Mouse (Mus musculus): Measurements from ENCODE around the gene Trpm4. TPM values are rescaled to one million over a fixed set of nuclear protein-coding genes. Genes with fewer than 3 reads are reported as not detected.
A peak's percentile ranks its signal among the peaks of the same experiment; 100 is the strongest.

The Trpm4 gene
- polyA plus RNA-seq, 1 experiment from 2014 or later = 9.3 TPM

DNA sequence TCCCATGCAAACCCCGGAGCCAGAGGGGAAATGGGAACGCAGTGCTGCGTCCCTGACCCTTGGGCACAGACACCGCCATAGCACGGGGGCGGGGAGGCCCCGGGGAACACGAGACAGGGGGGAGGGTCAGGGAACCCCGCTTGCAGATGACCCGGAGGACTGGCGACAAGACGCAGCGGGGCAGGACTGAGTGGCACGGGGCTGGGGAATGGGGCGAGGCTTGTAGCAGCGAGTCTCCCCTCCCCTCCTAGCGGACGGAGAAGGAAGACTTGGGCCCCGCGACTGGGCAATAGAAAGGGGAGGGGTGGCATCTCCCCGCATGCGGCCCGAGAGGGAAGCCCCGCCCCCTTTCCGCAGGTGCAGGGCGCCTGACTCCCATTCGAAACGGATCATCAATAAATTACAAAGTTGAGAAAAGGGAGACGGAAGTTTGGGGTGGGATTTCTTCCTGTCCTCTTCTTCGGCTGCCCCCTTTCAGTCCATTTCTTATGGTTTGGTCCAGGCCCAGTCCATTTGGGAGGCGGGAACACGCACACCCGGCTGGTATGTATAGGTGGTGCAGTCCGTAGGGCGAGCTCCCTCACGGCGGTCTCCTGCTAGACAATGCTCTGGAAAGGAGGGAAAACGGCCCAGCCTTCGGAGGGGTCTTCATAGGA, 6.0 kb upstream of the Trpm4 start:
- ATAC-seq (ENCODE audit: low FRiP score) = peak; percentile 78
- Histone ChIP-seq H3K4me2 (replicated peaks) (peak overlapping the region; percentile 78), H3K27ac (no peak overlapping the region), H3K36me3 (replicated peaks; ENCODE audit: control insufficient read depth, insufficient read depth) (peaks cover 21% of the 10 kb centered on the region), H3K27me3 (ENCODE audit: control insufficient read depth, insufficient read depth, low read length) (peaks cover 5% of the 10 kb centered on the region), H3K9ac (peak overlapping the region; percentile 69), H3K9me3 (ENCODE audit: control insufficient read depth, low read length) (no peaks in the 10 kb centered on the region), H3K4me1 (replicated peaks; ENCODE audit: control insufficient read depth, insufficient read depth, low read length) (peaks cover 19% of the 10 kb centered on the region; the same call in 1 of the 2 replicates), H3K4me3 (replicated peaks; ENCODE audit: low read length) (peak overlapping the region; percentile 38)
- peak; percentile 69 for DNase-seq (ENCODE audit: low spot score)
- 1% methylated on average over 37 of the region's 39 CpGs for WGBS

DNA sequence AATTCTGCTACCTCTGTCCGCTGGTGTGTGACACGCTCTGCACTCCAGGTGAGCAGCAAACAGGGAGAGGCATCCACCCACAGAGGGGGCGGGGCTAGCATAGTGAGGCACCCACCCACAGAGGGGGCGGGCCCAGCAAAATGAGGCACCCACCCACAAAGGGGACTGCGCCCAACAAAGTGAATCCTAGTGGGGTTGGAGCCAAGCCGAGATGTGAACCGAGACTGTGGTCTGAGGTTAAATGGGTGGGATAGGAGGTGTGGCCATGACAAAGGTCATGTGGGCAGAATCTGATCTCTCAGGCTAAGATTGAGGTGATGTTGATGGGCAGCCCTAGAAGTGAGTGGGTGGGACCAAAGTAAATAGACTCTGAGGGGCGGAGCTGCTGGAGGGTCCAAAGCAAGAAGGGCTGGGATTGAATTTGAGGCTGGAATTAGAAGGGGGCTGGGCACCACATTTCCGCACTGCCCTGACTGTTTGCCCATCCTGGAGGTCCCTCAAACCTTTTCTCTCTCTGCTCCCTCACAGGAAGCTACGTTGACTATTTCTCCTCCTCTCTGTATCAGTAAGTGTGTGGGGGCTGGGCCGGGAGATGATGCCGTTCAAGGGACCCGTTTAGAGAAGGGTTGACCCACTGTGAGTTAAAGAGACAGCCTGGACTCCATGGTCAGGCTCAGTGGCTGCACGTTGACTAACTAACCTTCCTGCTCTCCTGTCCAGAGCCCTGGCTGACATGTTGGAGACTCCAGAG, 4.8 kb upstream of the Trpm4 start:
- H3K36me3 ChIP-seq (replicated peaks; ENCODE audit: control insufficient read depth, insufficient read depth) = peaks cover 16% of the 10 kb centered on the region
- H3K9me3 ChIP-seq (ENCODE audit: control insufficient read depth, low read length) = no peaks in the 10 kb centered on the region
- ATAC-seq (ENCODE audit: low FRiP score) (no peak), DNase-seq (ENCODE audit: low spot score) (no peak)
- H3K27me3 ChIP-seq (ENCODE audit: control insufficient read depth, insufficient read depth, low read length) = peaks cover 5% of the 10 kb centered on the region
- WGBS = 6% methylated on average over 14 of the region's 14 CpGs
- H3K4me1 ChIP-seq (replicated peaks; ENCODE audit: control insufficient read depth, insufficient read depth, low read length) = peaks cover 19% of the 10 kb centered on the region; the same call in 1 of the 2 replicates
- H3K4me2 ChIP-seq (replicated peaks) = peak overlapping the region; percentile 78
- H3K4me3 ChIP-seq (replicated peaks; ENCODE audit: low read length) = no peak overlapping the region
- no peak overlapping the region for H3K27ac ChIP-seq
- H3K9ac ChIP-seq = no peak overlapping the region

DNA sequence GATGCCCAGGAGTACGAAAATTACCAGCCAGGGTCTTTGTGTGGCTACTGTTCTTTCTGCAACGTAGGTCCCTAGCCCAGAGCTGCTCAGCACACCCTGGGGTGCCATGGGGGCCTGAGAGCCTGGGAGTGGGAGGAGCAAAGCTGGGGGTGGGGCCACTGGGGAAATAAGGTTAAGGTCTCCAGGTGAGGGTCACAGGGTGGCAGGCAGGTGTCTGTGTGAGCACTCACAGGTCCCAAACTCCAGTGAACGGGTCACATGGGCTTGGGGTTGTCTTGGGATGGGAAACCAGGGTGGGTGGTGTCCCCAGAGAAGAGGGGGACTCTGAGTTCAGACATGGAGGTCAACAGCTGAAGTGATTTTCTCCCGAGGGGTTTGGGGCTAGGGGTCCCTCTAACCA, 3.9 kb upstream of the Trpm4 start:
- DNase-seq (ENCODE audit: low spot score) (no peak), ATAC-seq (ENCODE audit: low FRiP score) (no peak)
- H3K9ac ChIP-seq = no peak overlapping the region
- H3K27me3 ChIP-seq (ENCODE audit: control insufficient read depth, insufficient read depth, low read length) = peaks cover 5% of the 10 kb centered on the region
- no peaks in the 10 kb centered on the region for H3K9me3 ChIP-seq (ENCODE audit: control insufficient read depth, low read length)
- WGBS = 20% methylated on average over 4 of the region's 4 CpGs
- peaks cover 15% of the 10 kb centered on the region for H3K36me3 ChIP-seq (replicated peaks; ENCODE audit: control insufficient read depth, insufficient read depth)
- H3K4me2 ChIP-seq (replicated peaks) = no peak overlapping the region
- peaks cover 23% of the 10 kb centered on the region; the same call in 1 of the 2 replicates for H3K4me1 ChIP-seq (replicated peaks; ENCODE audit: control insufficient read depth, insufficient read depth, low read length)
- no peak overlapping the region for H3K4me3 ChIP-seq (replicated peaks; ENCODE audit: low read length)
- H3K27ac ChIP-seq = no peak overlapping the region

DNA sequence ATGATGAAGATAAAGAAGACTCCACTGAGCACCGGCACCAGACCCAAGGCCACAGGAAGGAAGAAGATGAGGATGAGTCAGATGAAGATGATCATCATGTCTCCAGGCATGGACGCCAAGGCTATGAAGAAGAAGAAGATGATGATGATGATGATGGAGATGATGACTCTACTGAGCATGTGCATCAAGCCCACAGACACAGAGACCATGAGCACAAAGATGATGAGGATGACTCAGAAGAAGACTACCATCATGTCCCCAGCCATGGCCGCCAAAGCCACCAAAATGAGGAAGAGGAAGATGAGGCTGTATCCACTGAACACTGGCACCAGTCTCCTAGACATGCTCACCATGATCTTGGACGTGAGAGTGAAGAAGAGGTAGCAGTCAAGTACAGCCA, 2.7 kb upstream of the Trpm4 start:
- H3K9me3 ChIP-seq (ENCODE audit: control insufficient read depth, low read length) = no peaks in the 10 kb centered on the region
- ATAC-seq (ENCODE audit: low FRiP score) = no peak
- no peak overlapping the region for H3K4me2 ChIP-seq (replicated peaks)
- no peak overlapping the region for H3K4me3 ChIP-seq (replicated peaks; ENCODE audit: low read length)
- no peak overlapping the region for H3K9ac ChIP-seq
- 99% methylated on average over 4 of the region's 4 CpGs for WGBS
- H3K4me1 ChIP-seq (replicated peaks; ENCODE audit: control insufficient read depth, insufficient read depth, low read length) = peaks cover 23% of the 10 kb centered on the region; the same call in 1 of the 2 replicates
- peaks cover 10% of the 10 kb centered on the region for H3K36me3 ChIP-seq (replicated peaks; ENCODE audit: control insufficient read depth, insufficient read depth)
- peaks cover 5% of the 10 kb centered on the region for H3K27me3 ChIP-seq (ENCODE audit: control insufficient read depth, insufficient read depth, low read length)
- DNase-seq (ENCODE audit: low spot score) = no peak
- no peak overlapping the region for H3K27ac ChIP-seq

DNA sequence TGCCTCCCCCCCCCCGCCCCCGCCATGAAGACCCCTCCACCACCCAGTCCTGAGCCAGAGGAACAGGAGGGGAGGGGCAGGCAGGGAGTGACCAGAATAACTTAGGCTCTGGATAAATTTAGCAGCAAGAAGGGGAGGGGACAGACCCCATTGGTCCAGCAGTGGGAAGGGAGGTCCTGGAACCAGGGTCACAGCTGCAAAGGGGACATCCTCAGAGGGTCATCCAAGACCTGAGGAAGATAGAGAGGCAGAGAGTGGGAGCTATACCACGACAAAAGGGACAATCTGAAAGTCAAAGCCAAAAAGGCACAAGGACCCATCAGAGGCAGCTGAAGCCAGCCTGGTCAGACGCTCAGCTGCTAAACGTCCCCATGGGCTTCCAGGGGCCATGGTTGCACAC, 1.5 kb upstream of the Trpm4 start, which contains the start of gene Hrc:
Gene Hrc (plus strand): TSS at position 235 of the 400 bp plus-strand sequence.
- Histone ChIP-seq H3K9me3 (ENCODE audit: control insufficient read depth, low read length) (no peaks in the 10 kb centered on the region), H3K4me2 (replicated peaks) (peak within 1 kb of the TSS; percentile 71; the same call in 1 of the 2 replicates), H3K27ac (no peak within 1 kb of the TSS), H3K27me3 (ENCODE audit: control insufficient read depth, insufficient read depth, low read length) (peaks cover 5% of the 10 kb centered on the region), H3K9ac (peak within 1 kb of the TSS; percentile 61; the same call in 1 of the 2 replicates), H3K4me1 (replicated peaks; ENCODE audit: control insufficient read depth, insufficient read depth, low read length) (peaks cover 20% of the 10 kb centered on the region; the same call in 1 of the 2 replicates), H3K36me3 (replicated peaks; ENCODE audit: control insufficient read depth, insufficient read depth) (0 out of 2 replicates have a peak, but pooled peaks cover 4% of the 10 kb centered on the region), H3K4me3 (replicated peaks; ENCODE audit: low read length) (no peak within 1 kb of the TSS)
- WGBS = 40% methylated on average over 5 of the region's 5 CpGs
- ATAC-seq (ENCODE audit: low FRiP score) = no peak
- DNase-seq (ENCODE audit: low spot score) = no peak

DNA sequence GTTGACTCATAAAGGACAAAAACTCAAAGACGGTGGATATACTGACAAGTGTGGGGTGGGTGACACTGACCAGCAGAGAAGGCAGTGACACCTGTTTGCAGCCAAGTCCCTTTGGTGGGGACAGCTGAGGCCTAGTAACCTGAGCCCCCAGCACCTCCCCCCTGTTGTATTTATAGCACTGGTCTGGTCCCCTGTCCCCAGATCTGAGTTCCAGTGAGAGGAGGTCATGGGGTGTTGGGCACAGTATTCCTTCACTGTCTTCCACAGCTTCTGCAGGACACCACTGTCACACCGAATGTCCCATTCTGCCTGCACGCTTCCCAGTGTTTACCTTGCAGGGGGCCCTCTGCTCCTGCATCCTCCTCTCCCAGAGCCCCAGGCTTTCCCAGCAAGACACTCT, 1.0 kb upstream of the Trpm4 start:
- ATAC-seq (ENCODE audit: low FRiP score) (no peak), DNase-seq (ENCODE audit: low spot score) (no peak)
- Histone ChIP-seq H3K36me3 (replicated peaks; ENCODE audit: control insufficient read depth, insufficient read depth) (no peaks in the 10 kb centered on the region), H3K4me2 (replicated peaks) (no peak overlapping the region), H3K27ac (no peak overlapping the region), H3K27me3 (ENCODE audit: control insufficient read depth, insufficient read depth, low read length) (peaks cover 5% of the 10 kb centered on the region), H3K4me3 (replicated peaks; ENCODE audit: low read length) (no peak overlapping the region), H3K9ac (no peak overlapping the region), H3K9me3 (ENCODE audit: control insufficient read depth, low read length) (no peaks in the 10 kb centered on the region), H3K4me1 (replicated peaks; ENCODE audit: control insufficient read depth, insufficient read depth, low read length) (peaks cover 15% of the 10 kb centered on the region; the same call in 1 of the 2 replicates)
- 38% methylated on average over 3 of the region's 3 CpGs for WGBS

DNA sequence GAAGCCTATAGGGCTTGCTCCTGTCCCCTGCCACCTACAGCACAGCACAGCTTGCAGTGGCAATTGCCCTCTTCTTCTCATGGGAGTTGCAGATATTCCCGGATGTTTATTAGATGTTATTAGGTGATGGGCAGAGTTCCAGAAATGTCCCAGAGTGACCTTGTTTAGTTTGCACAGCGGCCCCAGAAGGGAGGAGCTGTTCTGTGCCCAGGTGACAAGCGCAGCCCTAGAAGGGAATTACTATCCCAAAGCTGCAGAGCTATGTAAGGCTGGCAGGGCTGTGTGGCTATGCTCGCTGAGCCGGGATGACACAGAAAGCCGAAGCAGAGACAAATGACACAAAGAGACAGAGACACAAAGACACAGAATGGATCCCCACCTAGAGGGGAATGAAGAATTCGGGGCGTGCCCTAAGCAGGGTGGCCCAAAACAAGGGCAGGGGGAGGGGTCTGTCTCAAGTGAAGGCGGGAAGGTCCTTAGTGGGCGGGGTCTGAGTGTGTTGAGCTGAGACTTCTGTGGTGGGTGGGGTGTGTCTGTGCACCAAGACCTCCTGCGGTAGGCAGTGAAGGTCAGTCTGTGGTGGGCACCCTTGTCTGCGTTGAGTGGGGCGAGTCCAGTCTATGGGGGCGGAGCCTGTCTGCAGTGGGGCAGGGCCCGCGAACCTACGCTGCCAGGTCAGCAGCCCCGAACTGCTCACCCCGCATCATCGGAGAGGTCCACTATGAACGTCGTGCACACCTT, 725 bp downstream of the Trpm4 start:
- Histone ChIP-seq H3K36me3 (replicated peaks; ENCODE audit: control insufficient read depth, insufficient read depth) (no peaks in the 10 kb centered on the region), H3K27ac (no peak overlapping the region), H3K4me3 (replicated peaks; ENCODE audit: low read length) (peak overlapping the region; percentile 47), H3K27me3 (ENCODE audit: control insufficient read depth, insufficient read depth, low read length) (peaks cover 5% of the 10 kb centered on the region), H3K9ac (peak overlapping the region; percentile 61), H3K4me2 (replicated peaks) (peak overlapping the region; percentile 71), H3K9me3 (ENCODE audit: control insufficient read depth, low read length) (no peaks in the 10 kb centered on the region), H3K4me1 (replicated peaks; ENCODE audit: control insufficient read depth, insufficient read depth, low read length) (0 out of 2 replicates have a peak, but pooled peaks cover 4% of the 10 kb centered on the region)
- 2% methylated on average over 21 of the region's 22 CpGs for WGBS
- DNase-seq (ENCODE audit: low spot score) (peak; percentile 36), ATAC-seq (ENCODE audit: low FRiP score) (peak; percentile 55)

DNA sequence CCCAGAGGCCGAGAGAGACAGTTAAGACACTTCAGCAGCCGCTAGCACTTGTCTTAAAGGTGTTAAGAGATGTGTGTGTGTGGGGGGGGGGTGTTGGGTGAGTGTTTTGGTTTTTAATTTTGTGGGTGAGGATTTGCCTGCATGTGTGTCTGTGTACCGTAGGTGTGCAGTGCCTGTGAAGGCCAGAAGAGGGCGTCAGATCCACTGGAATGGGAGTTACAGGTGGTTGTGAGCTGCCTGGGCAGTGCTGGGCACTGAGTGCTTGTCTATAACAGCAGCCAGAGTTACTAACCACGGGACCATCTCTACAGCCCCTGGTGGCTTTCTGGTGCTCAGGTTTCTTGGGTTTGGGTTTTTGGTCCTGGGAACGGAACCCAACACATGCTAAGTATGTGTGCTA, 2.1 kb downstream of the Trpm4 start:
- H3K27ac ChIP-seq = no peak overlapping the region

More for the DNA sequence above, 2.1 kb downstream of the Trpm4 start:
- Histone ChIP-seq H3K4me1 (replicated peaks; ENCODE audit: control insufficient read depth, insufficient read depth, low read length) (0 out of 2 replicates have a peak, but pooled peaks cover 4% of the 10 kb centered on the region), H3K27me3 (ENCODE audit: control insufficient read depth, insufficient read depth, low read length) (no peaks in the 10 kb centered on the region; the same call in 1 of the 2 replicates), H3K36me3 (replicated peaks; ENCODE audit: control insufficient read depth, insufficient read depth) (no peaks in the 10 kb centered on the region), H3K4me3 (replicated peaks; ENCODE audit: low read length) (no peak overlapping the region), H3K9ac (no peak overlapping the region), H3K4me2 (replicated peaks) (no peak overlapping the region), H3K9me3 (ENCODE audit: control insufficient read depth, low read length) (no peaks in the 10 kb centered on the region)
- DNase-seq (ENCODE audit: low spot score) (no peak), ATAC-seq (ENCODE audit: low FRiP score) (no peak)
- WGBS = 86% methylated on average over 6 of the region's 6 CpGs
